Mouse (Mus musculus) megakaryocyte-erythroid progenitor cell, adult 5 weeks (primary cell): ENCODE data around the gene Abcg2. TPM values are rescaled to one million over a fixed set of nuclear protein-coding genes. Genes with fewer than 3 reads are reported as not detected.

Source experiments
- polyA plus RNA-seq: library from polyadenylated mRNA; stranded (reverse); fragments of >175 nt; gene quantifications from 2 replicates; pipeline ENCODE4 v1.2.3, GENCODE M21; 2012

Gene Abcg2
- 6.0 and 7.7 TPM in 2 replicates for polyA plus RNA-seq

DNA sequence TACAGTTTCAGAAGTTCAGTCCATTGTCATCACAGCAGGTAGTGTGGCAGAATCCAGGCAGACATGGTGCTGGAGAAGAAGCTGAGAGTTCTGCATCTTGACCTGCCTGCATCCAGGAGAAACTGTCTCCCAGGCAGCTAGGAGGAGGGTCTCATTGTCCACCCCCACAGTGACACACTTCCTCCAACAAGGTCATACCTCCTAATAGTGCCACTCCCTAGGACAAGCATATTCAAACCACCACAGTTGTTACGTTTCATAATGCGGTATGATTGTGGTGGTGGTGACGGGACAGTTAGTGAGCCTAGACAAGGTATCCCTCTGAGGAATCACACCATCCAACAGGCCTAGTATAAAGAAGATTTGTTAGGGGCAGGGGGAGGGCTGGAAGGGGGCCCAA lies at the start of gene Abcg2:
TSS of gene Abcg2 (plus strand) at position 301 of the 400 bp plus-strand sequence.

Other genes with a start within 250 kb of the Abcg2 start
- gene Vmn1r30, start 141.1 kb upstream of the Abcg2 start, polyA plus RNA-seq: not detected in 2 replicates
- gene Vmn1r31, start 109.2 kb upstream of the Abcg2 start, polyA plus RNA-seq: not detected in 2 replicates
- gene Herc3, start 246.9 kb downstream of the Abcg2 start, polyA plus RNA-seq: 5.3 and 5.5 TPM in 2 replicates